Mouse (Mus musculus): Measurements from ENCODE around the gene F2rl3.

- no peak for TF ChIP-seq CTCF (IDR thresholded peaks at IDR 0.05; ENCODE audit: control insufficient read depth, insufficient read depth, insufficient replicate concordance, low read depth, low read length)
- TF ChIP-seq POLR2A (IDR thresholded peaks at IDR 0.05; ENCODE audit: control insufficient read depth, low read depth, low read length): no peak
Observed at GRCm38 (mm10) chr8:72723651-72724001, 38.1 kb upstream of the F2rl3 start.

Measured in testis, adult 2 months (tissue).